Mouse (Mus musculus): ENCODE results near the gene Nprl3. TPM values are rescaled to one million over a fixed set of nuclear protein-coding genes. Genes with fewer than 3 reads are reported as not detected.

Nprl3 gene
- polyA plus RNA-seq, 1 experiment: 71.9 TPM

GRCm38 (mm10) chr11:32242209-32242608, 25.3 kb downstream of the Nprl3 start:
- DNase-seq: no peak
- no peak for TF ChIP-seq CTCF (conservative IDR thresholded peaks at IDR 0.05; ENCODE audit: insufficient read depth, insufficient read length, low read depth, low read length)
- TF ChIP-seq POLR2A (IDR thresholded peaks at IDR 0.05; ENCODE audit: low read depth, low read length): no peak
- no peak overlapping the region for H3K27ac ChIP-seq (ENCODE audit: insufficient read depth, low read depth, low read length)
- WGBS: 84% methylated on average over 3 of the region's 3 CpGs
- H3K36me3 ChIP-seq (ENCODE audit: control insufficient read depth, insufficient read depth, low read length): no peaks in the 10 kb centered on the region; the same call in 1 of the 2 replicates
- no peaks in the 10 kb centered on the region for H3K27me3 ChIP-seq (replicated peaks; ENCODE audit: control insufficient read depth, insufficient read depth, low read length)
- H3K4me1 ChIP-seq (ENCODE audit: control insufficient read depth, insufficient read depth, low read length): peaks cover 5% of the 10 kb centered on the region; the same call in 1 of the 2 replicates
- H3K4me3 ChIP-seq (ENCODE audit: insufficient read depth, low read depth, low read length): no peak overlapping the region

GRCm38 (mm10) chr11:32241391-32241790, 26.1 kb downstream of the Nprl3 start:
- Histone ChIP-seq H3K36me3 (ENCODE audit: control insufficient read depth, insufficient read depth, low read length) (no peaks in the 10 kb centered on the region; the same call in 1 of the 2 replicates), H3K27ac (ENCODE audit: insufficient read depth, low read depth, low read length) (peak overlapping the region; percentile 20; the same call in 1 of the 2 replicates), H3K4me3 (ENCODE audit: insufficient read depth, low read depth, low read length) (no peak overlapping the region), H3K27me3 (replicated peaks; ENCODE audit: control insufficient read depth, insufficient read depth, low read length) (no peaks in the 10 kb centered on the region), H3K4me1 (ENCODE audit: control insufficient read depth, insufficient read depth, low read length) (peaks cover 13% of the 10 kb centered on the region; the same call in 1 of the 2 replicates)
- peak; percentile 69 for DNase-seq
- TF ChIP-seq POLR2A (IDR thresholded peaks at IDR 0.05; ENCODE audit: low read depth, low read length) (no peak), CTCF (conservative IDR thresholded peaks at IDR 0.05; ENCODE audit: insufficient read depth, insufficient read length, low read depth, low read length) (no peak)

DNA sequence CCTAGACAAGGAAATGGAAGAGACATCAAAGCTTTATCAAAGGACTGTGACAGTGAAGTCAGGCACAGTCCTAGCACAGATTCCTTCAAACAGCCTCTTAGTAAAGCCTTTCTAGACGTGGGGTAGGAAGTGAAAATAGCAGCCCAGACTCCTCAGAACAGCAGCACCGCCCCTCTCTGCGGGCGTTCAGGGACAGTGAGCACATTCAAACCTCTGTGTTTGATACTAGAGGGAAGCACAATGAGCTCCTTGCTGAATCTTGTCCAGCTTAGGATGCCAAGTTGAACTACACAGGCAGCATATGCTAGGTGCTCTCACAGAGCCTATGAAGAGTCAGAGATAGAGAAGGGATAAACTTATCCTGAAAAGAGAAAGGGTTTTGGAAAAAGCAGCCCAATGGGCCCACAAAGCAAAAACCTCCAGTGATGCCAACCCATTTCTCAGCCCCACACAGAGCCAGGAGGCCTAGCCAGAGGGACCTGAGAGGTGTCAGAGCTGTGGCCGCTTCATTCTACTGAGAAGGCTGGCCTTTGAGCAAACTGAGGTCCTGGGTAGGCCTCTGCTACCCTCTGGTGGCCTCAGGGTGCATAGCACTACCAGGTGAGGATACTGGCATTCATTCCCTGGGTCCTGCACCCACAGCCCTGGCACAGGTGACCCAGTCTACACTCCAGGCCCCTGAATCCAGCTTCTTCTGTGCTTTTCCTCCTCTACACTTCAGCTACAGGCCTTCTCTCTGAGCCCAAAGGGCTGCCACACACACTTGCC, 29.2 kb downstream of the Nprl3 start:
- Histone ChIP-seq H3K27ac (ENCODE audit: insufficient read depth, low read depth, low read length) (no peak overlapping the region), H3K36me3 (ENCODE audit: control insufficient read depth, insufficient read depth, low read length) (no peaks in the 10 kb centered on the region; the same call in 1 of the 2 replicates), H3K27me3 (replicated peaks; ENCODE audit: control insufficient read depth, insufficient read depth, low read length) (no peaks in the 10 kb centered on the region), H3K4me3 (ENCODE audit: insufficient read depth, low read depth, low read length) (no peak overlapping the region), H3K4me1 (ENCODE audit: control insufficient read depth, insufficient read depth, low read length) (peaks cover 22% of the 10 kb centered on the region)
- WGBS: 56% methylated on average over 5 of the region's 5 CpGs
- TF ChIP-seq CTCF (conservative IDR thresholded peaks at IDR 0.05; ENCODE audit: insufficient read depth, insufficient read length, low read depth, low read length): peak; percentile 98
- TF ChIP-seq POLR2A (IDR thresholded peaks at IDR 0.05; ENCODE audit: low read depth, low read length): no peak
- DNase-seq: peak; percentile 85

DNA sequence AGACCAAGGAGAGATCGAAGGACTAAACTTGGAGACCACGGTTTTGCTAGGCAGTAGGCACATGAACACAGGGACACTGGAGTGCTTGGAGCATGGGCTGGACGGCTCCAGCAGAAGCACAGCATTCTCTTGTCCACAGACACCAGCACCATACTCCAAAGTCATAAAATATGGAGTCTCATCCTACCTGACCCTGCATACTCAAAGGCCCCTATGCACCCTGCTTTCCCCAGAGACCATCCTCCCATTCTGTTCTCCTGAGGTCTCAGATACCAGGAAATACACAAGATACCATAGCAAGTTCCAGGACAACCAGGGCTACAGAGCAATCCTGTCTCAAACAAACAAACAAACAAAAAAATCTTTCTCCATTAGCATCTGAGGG, 30.1 kb downstream of the Nprl3 start:
- Histone ChIP-seq H3K27ac (ENCODE audit: insufficient read depth, low read depth, low read length) (no peak overlapping the region), H3K36me3 (ENCODE audit: control insufficient read depth, insufficient read depth, low read length) (no peaks in the 10 kb centered on the region; the same call in 1 of the 2 replicates), H3K27me3 (replicated peaks; ENCODE audit: control insufficient read depth, insufficient read depth, low read length) (no peaks in the 10 kb centered on the region), H3K4me1 (ENCODE audit: control insufficient read depth, insufficient read depth, low read length) (peaks cover 22% of the 10 kb centered on the region), H3K4me3 (ENCODE audit: insufficient read depth, low read depth, low read length) (no peak overlapping the region)
- no peak for TF ChIP-seq CTCF (conservative IDR thresholded peaks at IDR 0.05; ENCODE audit: insufficient read depth, insufficient read length, low read depth, low read length)
- TF ChIP-seq POLR2A (IDR thresholded peaks at IDR 0.05; ENCODE audit: low read depth, low read length): no peak
- no peak for DNase-seq
- 81% methylated on average over 3 of the region's 3 CpGs for WGBS

DNA sequence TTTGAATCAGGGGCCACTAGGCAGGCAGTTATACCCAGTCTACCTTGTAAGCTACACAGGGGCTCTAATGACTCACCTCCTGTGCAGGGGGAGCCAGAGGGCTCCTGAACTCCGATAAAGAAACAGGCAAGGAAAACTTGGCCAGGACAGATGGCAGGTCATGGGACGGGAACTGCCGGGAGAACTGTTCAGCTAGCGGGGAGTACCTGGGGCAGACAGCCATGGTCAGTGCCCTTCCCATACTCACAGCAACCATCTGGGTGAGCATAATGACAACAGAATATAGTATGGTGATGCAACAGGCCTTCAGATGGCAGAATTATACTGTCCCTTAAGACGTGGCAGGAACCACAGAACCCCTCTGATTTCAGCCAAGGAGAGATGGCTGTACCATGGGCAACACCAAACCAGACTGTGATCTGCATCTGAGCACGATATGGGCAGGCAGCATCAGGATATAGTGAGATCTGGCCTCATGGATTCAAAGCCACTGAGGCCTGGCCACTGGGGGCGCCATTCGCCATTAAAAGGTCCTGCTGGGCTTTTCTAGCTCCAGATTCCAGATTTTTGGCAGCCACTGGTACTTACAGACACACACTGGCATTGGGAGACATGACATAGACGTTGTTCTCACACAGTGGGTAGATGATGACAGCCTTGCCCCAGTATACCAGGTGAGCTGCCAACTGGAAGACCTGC, 30.6 kb downstream of the Nprl3 start:
- 48% methylated on average over 9 of the region's 9 CpGs for WGBS
- no peaks in the 10 kb centered on the region; the same call in 1 of the 2 replicates for H3K36me3 ChIP-seq (ENCODE audit: control insufficient read depth, insufficient read depth, low read length)
- peak; percentile 58 for TF ChIP-seq CTCF (conservative IDR thresholded peaks at IDR 0.05; ENCODE audit: insufficient read depth, insufficient read length, low read depth, low read length)
- no peak for TF ChIP-seq POLR2A (IDR thresholded peaks at IDR 0.05; ENCODE audit: low read depth, low read length)
- peak; percentile 64 for DNase-seq
- no peak overlapping the region for H3K27ac ChIP-seq (ENCODE audit: insufficient read depth, low read depth, low read length)
- peaks cover 22% of the 10 kb centered on the region for H3K4me1 ChIP-seq (ENCODE audit: control insufficient read depth, insufficient read depth, low read length)
- H3K4me3 ChIP-seq (ENCODE audit: insufficient read depth, low read depth, low read length): no peak overlapping the region
- no peaks in the 10 kb centered on the region for H3K27me3 ChIP-seq (replicated peaks; ENCODE audit: control insufficient read depth, insufficient read depth, low read length)

GRCm38 (mm10) chr11:32236132-32236531, 31.4 kb downstream of the Nprl3 start:
- no peaks in the 10 kb centered on the region; the same call in 1 of the 2 replicates for H3K36me3 ChIP-seq (ENCODE audit: control insufficient read depth, insufficient read depth, low read length)
- TF ChIP-seq POLR2A (IDR thresholded peaks at IDR 0.05; ENCODE audit: low read depth, low read length) (no peak), CTCF (conservative IDR thresholded peaks at IDR 0.05; ENCODE audit: insufficient read depth, insufficient read length, low read depth, low read length) (no peak)
- WGBS: 67% methylated on average over 2 of the region's 2 CpGs
- H3K4me1 ChIP-seq (ENCODE audit: control insufficient read depth, insufficient read depth, low read length): peaks cover 19% of the 10 kb centered on the region
- H3K27ac ChIP-seq (ENCODE audit: insufficient read depth, low read depth, low read length): peak overlapping the region; percentile 29
- no peak overlapping the region for H3K4me3 ChIP-seq (ENCODE audit: insufficient read depth, low read depth, low read length)
- H3K27me3 ChIP-seq (replicated peaks; ENCODE audit: control insufficient read depth, insufficient read depth, low read length): no peaks in the 10 kb centered on the region
- DNase-seq: no peak

DNA sequence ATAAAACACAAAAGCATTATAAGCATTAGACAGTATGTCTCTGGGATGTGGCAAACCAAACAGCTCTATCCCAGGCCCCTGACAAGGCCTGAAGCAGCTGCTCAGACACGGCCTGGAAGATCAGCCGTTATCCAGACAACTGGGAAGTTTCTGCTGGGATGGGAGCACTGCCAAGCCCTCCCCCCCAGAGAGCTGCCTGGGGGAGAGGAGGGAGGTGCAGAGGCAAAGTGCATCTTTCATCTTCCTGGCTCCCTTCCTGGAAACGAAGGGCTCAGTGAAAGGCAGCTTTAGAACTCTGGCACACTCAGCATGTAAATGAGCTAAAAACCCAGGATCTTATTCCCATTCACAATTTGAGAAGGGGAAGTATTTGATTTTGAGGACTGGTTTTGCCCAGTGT, 31.9 kb downstream of the Nprl3 start:
- H3K4me3 ChIP-seq (ENCODE audit: insufficient read depth, low read depth, low read length): no peak overlapping the region
- H3K27ac ChIP-seq (ENCODE audit: insufficient read depth, low read depth, low read length): no peak overlapping the region
- no peaks in the 10 kb centered on the region for H3K27me3 ChIP-seq (replicated peaks; ENCODE audit: control insufficient read depth, insufficient read depth, low read length)
- peak; percentile 94 for DNase-seq
- no peak for TF ChIP-seq CTCF (conservative IDR thresholded peaks at IDR 0.05; ENCODE audit: insufficient read depth, insufficient read length, low read depth, low read length)
- TF ChIP-seq POLR2A (IDR thresholded peaks at IDR 0.05; ENCODE audit: low read depth, low read length): no peak
- peaks cover 19% of the 10 kb centered on the region for H3K4me1 ChIP-seq (ENCODE audit: control insufficient read depth, insufficient read depth, low read length)
- no peaks in the 10 kb centered on the region; the same call in 1 of the 2 replicates for H3K36me3 ChIP-seq (ENCODE audit: control insufficient read depth, insufficient read depth, low read length)
- 25% methylated on average over 3 of the region's 3 CpGs for WGBS

All from kidney, adult 2 months (tissue).